Mouse (Mus musculus) c-Kit-negative CD71-positive TER-119-positive erythroid progenitor cells, embryonic 14.5 days (primary cell): ENCODE measurements around the gene Il9r.

Experiments
- DNase-seq: peaks from one replicate; pipeline ENCODE4 v3.0.0-alpha.2; 2013; ENCODE audit warnings: low read depth, low spot score

The Il9r gene

GRCm38 (mm10) chr11:32200075-32200601, at the start of gene Il9r:
Gene Il9r, minus strand, starts transcription at chr11:32200279.
- no peak for DNase-seq

- DNase-seq: no peak
Observed at GRCm38 (mm10) chr11:32248350-32248749, 48.3 kb upstream of the Il9r start.

- no peak for DNase-seq
Observed at GRCm38 (mm10) chr11:32247068-32247467, 47.0 kb upstream of the Il9r start.

- peak; percentile 89 for DNase-seq
Observed at GRCm38 (mm10) chr11:32245614-32246013, 45.5 kb upstream of the Il9r start.

- no peak for DNase-seq
Observed at GRCm38 (mm10) chr11:32244617-32245016, 44.5 kb upstream of the Il9r start.

GRCm38 (mm10) chr11:32244064-32244463, 44.0 kb upstream of the Il9r start:
- DNase-seq: no peak

- DNase-seq: no peak
Observed at GRCm38 (mm10) chr11:32243205-32243955, 43.3 kb upstream of the Il9r start.

GRCm38 (mm10) chr11:32242209-32242608, 42.1 kb upstream of the Il9r start:
- no peak for DNase-seq

- no peak for DNase-seq
Observed at GRCm38 (mm10) chr11:32241391-32241790, 41.3 kb upstream of the Il9r start.

- peak; percentile 80 for DNase-seq
Observed at GRCm38 (mm10) chr11:32238093-32238860, 38.2 kb upstream of the Il9r start.

- no peak for DNase-seq
Observed at GRCm38 (mm10) chr11:32237411-32237795, 37.3 kb upstream of the Il9r start.

GRCm38 (mm10) chr11:32236712-32237410, 36.8 kb upstream of the Il9r start:
- DNase-seq: no peak

- no peak for DNase-seq
Observed at GRCm38 (mm10) chr11:32236132-32236531, 36.1 kb upstream of the Il9r start.

- DNase-seq: no peak
Observed at GRCm38 (mm10) chr11:32235646-32236045, 35.6 kb upstream of the Il9r start.

- no peak for DNase-seq
Observed at GRCm38 (mm10) chr11:32234816-32235485, 34.9 kb upstream of the Il9r start.

- no peak for DNase-seq
Observed at GRCm38 (mm10) chr11:32233895-32234294, 33.8 kb upstream of the Il9r start.

GRCm38 (mm10) chr11:32232848-32233247, 32.8 kb upstream of the Il9r start:
- DNase-seq: no peak

- DNase-seq: no peak
Observed at GRCm38 (mm10) chr11:32231125-32231524, 31.0 kb upstream of the Il9r start.

- DNase-seq: no peak
Observed at GRCm38 (mm10) chr11:32230220-32230619, 30.1 kb upstream of the Il9r start.

GRCm38 (mm10) chr11:32228292-32228845, 28.3 kb upstream of the Il9r start:
- DNase-seq: no peak

GRCm38 (mm10) chr11:32227555-32227954, 27.5 kb upstream of the Il9r start:
- DNase-seq: no peak
